Mouse (Mus musculus) mouse trophoblast stem cell (cell line): ENCODE results near the gene 1700017D01Rik.
"Not testable (repeated sequence)": the region's sequence is repeated elsewhere in the genome, so short reads cannot be mapped to it uniquely, and the experiment has no call there.

Experiments
- in situ Hi-C, 2 experiments: fragments of 300-500 bp; cut with MseI, MboI; formaldehyde crosslinking; loops; 2 replicates in 1 of 2; 3 replicates in 1 of 2; pipeline ENCODE4 v1.15.1; 2025

1700017D01Rik gene

GRCm38 (mm10) chr19:11130776-11131175 lies at the start of gene 1700017D01Rik:
1700017D01Rik (minus strand) TSS chr19:11130876.
- in situ Hi-C loops, result not testable (repeated sequence)

GRCm38 (mm10) chr19:11177464-11177863 lies 46.8 kb upstream of the 1700017D01Rik start:
- in situ Hi-C loops, result no loop called here

GRCm38 (mm10) chr19:11165172-11165571 lies 34.5 kb upstream of the 1700017D01Rik start, which contains the start of gene 1700025F22Rik:
1700025F22Rik (minus strand) TSS chr19:11165320.
- in situ Hi-C loops, result no loop called here

- in situ Hi-C loops, result not testable (repeated sequence)
Measured at GRCm38 (mm10) chr19:11157890-11158289, 27.2 kb upstream of the 1700017D01Rik start.

DNA sequence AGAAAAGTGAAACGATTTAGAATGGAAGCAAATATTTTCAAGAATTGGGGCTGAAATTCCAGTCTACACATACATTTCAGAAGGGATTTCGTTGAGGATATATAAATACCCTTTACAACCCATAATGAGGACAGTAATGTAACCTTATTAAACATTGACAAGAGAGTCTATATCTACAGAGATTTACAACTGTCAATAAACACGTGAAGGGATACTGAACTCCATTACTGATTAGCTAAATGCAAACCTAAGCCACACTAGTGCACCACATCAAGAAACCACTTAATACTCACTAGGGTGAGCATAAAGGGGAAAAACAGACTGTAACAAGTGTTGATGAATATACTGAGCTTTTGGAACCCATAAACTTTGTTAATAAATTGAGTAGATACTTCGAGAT lies 4.7 kb upstream of the 1700017D01Rik start:
- in situ Hi-C loops, result no loop called here

GRCm38 (mm10) chr19:11134852-11135251 lies 4.2 kb upstream of the 1700017D01Rik start:
- in situ Hi-C loops, result no loop called here

DNA sequence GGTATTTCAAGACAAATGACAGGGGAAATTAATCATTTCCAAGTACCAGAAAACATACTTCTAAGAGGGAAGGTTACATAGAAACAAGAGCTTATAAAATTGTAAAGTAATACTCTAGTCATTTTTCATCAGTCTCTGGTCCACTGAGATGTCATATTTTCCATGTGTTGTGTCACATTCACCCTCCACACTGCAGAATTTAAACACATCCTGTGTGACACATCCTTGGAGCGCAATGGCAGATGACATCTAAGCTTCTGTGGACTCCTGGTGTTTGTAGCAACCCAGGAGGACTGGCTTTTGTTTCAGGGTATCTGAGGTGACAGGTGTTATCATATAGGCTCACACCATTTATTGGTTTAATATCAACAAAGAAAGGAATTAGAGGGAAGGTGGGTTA lies 974 bp downstream of the 1700017D01Rik start:
- in situ Hi-C loops, result no loop called here

DNA sequence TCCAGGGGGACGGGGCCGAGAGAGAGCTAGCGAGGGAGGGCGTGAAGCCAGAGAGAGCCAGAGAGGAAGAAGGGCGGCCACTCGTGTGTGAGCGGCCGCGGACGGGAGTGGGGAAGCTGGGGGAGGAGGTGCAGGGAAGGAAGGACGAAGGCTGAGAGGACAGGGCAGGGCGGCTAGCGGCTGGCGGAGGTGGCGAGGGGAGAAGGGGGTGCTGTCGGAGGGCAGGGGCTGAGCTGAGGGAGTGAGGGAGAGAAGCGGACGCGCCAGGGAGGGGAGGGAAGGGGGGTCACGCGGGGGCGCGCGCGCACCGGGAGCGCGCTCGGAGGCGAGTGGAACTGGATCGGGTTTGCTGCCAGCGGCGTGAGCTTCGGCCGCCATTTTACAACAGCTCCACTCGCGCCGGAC lies 9.7 kb downstream of the 1700017D01Rik start:
- in situ Hi-C loops, result not testable (repeated sequence)

- in situ Hi-C loops, result no loop called here
Measured at GRCm38 (mm10) chr19:11119338-11119737, 11.3 kb downstream of the 1700017D01Rik start.

- in situ Hi-C loops, result no loop called here
Measured at GRCm38 (mm10) chr19:11107746-11108145, 22.9 kb downstream of the 1700017D01Rik start.

DNA sequence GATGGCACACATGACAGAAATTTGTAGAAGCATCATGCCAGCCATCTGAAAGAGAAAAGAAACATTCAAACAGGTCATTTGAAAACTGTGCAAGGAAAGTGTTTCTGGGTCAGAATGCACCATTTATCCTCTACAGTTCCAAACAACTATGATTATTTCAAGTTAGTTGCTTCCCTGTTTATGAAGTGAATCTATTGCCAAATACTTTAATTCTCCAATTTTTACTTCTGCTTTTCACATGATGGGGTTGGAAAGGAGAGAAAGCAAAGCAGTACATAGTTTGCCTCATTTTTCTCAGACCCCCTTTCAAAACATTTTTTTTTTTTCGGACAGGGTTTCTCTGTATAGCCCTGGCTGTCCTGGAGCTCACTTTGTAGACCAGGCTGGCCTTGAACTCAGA lies 28.8 kb downstream of the 1700017D01Rik start:
- in situ Hi-C loops, result no loop called here

- in situ Hi-C loops, result no loop called here
Measured at GRCm38 (mm10) chr19:11098401-11098800, 32.3 kb downstream of the 1700017D01Rik start.

DNA sequence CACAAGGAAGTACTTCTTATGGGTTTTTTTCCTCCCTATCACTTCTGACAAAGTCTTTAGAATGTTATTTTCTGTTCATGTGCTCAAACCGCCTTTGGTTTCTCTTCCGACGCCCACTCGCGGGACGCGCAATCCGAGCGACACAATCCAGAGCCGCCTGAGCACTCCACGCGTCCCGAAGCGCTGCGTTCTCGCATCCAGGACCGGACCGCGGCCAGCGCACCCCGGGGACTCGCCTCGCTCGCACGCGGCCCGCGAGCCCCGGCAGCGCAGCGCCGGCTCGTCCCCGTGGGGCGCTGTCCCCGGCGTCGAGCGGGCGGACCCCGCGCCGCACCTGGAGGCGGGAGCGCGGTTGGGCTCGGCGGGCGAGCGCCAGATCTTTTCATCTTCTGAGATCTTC lies 38.5 kb downstream of the 1700017D01Rik start:
- in situ Hi-C loops, result not testable (repeated sequence)

GRCm38 (mm10) chr19:11080934-11081333 lies 49.7 kb downstream of the 1700017D01Rik start, which contains the start of gene Ms4a8a:
Ms4a8a (minus strand) TSS chr19:11081102.
- in situ Hi-C loops, result no loop called here

DNA sequence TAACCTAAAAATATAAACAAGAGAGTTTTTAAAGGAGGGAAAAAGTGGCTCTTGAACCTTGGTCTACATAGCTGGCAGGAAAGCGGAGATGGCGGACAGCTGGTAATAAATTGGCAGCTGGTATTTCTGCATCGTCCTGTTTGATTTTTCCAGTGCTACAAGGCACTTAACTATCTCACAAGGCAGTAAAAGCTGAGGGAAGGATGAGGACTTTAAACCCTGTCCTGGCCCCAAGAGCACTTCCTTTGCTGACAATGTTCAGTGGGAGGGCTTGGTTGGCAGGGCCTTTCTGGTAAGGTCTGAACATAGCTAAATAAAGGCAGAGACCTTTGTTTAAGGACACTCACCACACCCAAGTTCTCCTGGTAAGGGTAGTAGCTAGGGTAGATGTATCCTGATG lies 60.3 kb downstream of the 1700017D01Rik start:
- in situ Hi-C loops, result no loop called here

- in situ Hi-C loops, result no loop called here
Measured at GRCm38 (mm10) chr19:11065202-11065875, 65.3 kb downstream of the 1700017D01Rik start.

DNA sequence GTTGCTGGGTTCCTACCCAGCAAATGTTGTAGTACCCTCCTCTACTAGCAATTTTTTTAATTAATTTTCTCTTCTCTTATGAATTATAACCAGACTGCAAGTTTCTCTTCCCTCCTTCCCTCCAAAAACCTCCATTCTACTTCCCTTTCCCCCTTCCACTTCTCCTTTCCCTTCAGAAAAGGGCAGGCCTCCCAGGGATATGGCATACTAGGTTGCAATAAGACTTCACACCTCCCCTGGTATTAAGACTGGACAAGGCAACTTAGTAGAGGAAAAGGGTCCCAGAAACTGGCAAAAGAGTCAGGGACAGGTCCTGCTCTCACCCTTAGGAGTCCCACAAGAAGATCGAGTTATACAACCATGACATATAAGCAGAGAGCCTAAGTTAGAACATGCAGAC lies 69.8 kb downstream of the 1700017D01Rik start:
- in situ Hi-C loops, result no loop called here

DNA sequence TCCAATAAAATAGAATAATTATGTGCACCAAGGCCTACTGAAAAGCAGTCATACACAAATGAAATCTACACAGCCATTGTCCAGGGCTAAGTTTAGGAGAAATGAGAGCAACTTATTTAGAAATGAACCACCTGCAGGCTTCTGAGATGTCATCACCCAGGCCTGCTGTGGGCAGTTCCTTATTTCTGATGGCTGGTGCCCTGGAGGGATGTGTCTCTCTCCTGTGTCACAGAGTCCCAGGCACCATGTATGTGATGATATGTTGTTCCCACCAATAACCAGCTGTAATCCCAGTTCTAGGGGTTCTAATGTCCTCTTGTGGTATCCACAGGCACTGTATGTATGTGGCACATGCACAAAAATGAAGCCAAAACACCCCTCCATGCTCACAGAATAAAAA lies 70.7 kb downstream of the 1700017D01Rik start:
- in situ Hi-C loops, result no loop called here

DNA sequence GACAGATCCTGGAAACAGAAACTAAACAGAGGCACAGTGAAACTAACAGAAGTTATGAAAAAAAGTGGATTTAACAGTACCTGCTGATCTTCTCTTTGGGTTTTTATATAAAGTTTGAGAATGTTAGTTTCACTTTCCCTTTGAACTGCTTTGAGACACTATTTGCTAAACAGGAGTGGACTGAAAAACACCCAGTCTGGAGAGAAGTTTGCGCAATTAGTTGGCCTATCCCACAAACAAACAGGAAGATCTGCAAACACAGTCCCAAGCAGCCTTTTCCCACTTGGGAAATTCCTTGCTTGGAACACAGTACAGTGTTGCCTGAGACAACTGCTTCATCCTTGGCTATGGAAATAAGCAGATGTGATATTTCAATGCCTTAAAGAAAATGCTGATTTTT lies 75.0 kb downstream of the 1700017D01Rik start:
- in situ Hi-C loops, result not testable (repeated sequence)

DNA sequence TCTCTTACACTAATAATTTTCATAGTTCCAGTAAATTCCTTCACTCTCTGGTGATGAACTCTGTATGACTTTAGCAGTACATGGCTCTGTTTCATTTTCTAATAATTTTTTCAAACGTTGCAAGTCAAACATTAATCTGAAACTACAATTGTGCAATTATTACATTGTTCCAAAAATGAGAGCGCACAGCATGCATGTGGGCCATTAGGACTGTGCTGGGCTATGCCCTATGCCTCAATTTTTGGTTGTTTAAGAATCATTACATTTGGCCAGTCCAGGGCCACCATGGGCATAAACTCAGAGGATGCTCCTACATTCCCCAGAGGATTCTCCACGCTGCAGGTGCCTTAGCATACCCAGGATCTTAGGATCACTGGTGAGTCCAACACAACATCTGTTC lies 77.4 kb downstream of the 1700017D01Rik start:
- in situ Hi-C loops, result no loop called here

GRCm38 (mm10) chr19:11052877-11053276 lies 77.8 kb downstream of the 1700017D01Rik start:
- in situ Hi-C loops, result no loop called here

- in situ Hi-C loops, result no loop called here
Measured at GRCm38 (mm10) chr19:11050286-11050685, 80.4 kb downstream of the 1700017D01Rik start.

DNA sequence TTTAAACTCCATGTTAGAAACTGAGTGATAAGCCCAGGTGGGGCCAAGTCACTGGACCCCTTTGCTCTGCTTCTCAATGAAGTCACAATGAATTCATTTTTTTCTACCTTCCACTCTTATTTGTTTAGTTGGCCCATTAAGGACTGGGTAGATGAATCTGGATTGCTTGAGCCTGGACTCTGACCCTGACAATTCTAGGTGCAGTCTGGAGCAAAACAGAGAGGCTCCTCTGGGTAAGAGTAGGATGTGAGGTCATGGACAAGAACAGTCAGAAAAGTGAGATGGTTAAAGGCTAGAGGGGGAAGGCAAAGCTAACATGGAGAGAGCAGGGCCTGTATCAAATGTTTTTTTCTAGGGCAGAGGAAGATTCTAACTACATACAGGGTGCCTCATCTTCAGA lies 81.2 kb downstream of the 1700017D01Rik start:
- in situ Hi-C loops, result no loop called here

- in situ Hi-C loops, result no loop called here
Measured at GRCm38 (mm10) chr19:11048503-11048902, 82.2 kb downstream of the 1700017D01Rik start.
